Mouse (Mus musculus): ENCODE measurements around the gene Atg4d.
"Not testable (repeated sequence)": the region's sequence is repeated elsewhere in the genome, so short reads cannot be mapped to it uniquely, and the experiment has no call there.

The Atg4d gene

DNA sequence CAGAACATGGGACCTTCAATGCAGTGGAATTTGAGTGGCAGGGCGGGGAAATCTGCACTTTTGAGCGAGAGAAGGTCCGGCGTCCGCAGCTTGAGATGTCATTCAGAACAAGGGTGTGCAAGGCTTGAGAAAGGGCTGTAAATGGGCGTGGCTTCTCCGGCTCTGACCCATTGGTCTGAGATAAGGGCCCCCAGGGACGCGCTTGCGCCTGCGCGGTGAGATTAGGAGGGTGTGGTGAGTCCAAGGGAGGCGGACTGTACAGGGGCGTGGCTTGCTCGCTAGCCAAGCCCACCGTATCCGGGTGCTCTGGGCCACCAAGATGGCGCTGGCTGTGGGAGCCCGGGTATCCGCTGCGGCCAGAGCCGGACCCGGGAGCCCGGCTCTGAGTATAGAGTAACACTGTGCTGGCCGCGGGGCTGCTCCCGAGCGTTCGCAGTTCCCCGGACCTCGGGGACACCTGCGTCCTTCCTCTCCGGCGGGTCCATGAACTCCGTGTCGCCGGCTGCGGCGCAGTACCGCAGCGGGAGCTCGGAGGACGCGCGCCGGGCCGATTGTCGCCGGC, at the start of gene Atg4d:
Atg4d (plus strand) TSS at position 294 of the 562 bp plus-strand sequence.
- peak; percentile 74 to 92 for DNase-seq (ENCODE audit: low spot score in 2 of 2)

- no peak for DNase-seq (ENCODE audit: low spot score in 2 of 2)
These were observed 48.8 kb upstream of the Atg4d start for GRCm38 (mm10) chr9:21216050-21216841.

- DNase-seq (ENCODE audit: low spot score in 2 of 2): no peak
These were observed 45.3 kb upstream of the Atg4d start for GRCm38 (mm10) chr9:21219820-21220219.

GRCm38 (mm10) chr9:21220490-21221382, 44.4 kb upstream of the Atg4d start:
- peak; percentile 95 to 96 for DNase-seq (ENCODE audit: low spot score in 2 of 2)

DNA sequence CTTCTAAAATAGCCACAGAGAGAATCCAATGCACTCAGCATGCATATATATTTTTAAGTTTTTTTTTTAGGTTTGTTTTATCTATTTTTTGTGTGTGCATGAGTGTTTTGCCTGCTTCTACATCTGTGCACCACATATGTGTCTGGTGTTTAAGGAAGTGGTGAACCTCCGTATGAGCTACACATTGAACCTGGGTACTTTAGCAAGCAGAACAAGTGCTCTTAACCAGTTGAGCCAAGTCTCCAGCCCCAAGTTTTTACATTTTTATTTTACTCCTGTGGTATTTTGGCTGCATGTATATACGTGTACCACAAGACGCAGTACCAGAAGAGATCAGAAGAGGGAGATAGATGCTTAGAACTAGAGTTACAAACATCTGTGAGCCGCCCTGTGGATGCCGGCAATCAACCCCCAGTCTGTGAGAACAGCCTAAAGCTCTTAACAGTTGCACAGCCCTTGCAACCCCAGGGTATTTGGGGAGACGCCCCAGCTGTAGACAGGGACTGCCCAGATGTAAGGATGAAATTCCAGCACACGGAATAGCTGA, 43.6 kb upstream of the Atg4d start:
- no peak for DNase-seq (ENCODE audit: low spot score in 2 of 2)

- DNase-seq (ENCODE audit: low spot score in 2 of 2): not testable (repeated sequence)
These were observed 41.6 kb upstream of the Atg4d start for GRCm38 (mm10) chr9:21223490-21223889.

- no peak for DNase-seq (ENCODE audit: low spot score in 2 of 2)
These were observed 41.2 kb upstream of the Atg4d start for GRCm38 (mm10) chr9:21223906-21224305.

DNA sequence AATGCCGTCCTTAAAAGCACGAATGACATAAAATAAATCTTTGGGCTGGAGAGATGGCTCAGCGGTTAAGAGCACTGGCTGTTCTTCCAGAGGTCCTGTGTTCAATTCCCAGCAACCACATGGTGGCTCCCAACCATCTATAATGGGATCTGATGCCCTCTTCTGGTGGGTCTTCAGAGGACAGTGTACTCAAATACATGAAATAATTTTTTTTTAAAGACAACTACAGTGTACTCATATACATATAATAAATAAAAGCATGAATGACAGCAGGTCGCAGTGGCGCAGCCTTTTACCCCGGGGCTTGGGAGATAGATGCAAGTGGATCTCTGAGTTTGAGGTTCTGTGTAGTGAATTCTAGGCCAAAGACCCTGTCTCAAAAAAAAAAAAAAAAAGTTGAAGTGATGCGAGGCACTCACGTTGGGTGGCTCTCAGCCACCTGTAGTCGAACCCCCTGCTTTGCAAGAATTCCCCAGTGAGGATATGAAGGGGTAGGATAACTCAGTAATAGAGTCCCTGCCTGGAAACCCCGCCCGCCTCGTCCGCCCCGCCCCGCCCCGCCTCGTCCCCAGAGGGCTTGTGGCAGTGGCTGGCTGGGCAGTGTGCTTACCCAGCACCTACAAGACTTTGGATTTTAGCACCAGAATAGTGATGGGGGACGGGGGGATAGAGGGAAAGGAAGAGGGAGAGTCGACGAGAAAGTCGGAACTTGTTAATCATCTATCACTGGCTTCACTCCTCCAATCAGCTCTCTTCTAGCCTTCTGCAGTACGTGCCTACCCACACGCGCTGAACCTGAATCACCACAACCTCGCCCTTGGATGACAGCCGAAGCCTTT, 40.3 kb upstream of the Atg4d start:
- no peak for DNase-seq (ENCODE audit: low spot score in 2 of 2)

GRCm38 (mm10) chr9:21225415-21225758, 39.7 kb upstream of the Atg4d start:
- no peak for DNase-seq (ENCODE audit: low spot score in 2 of 2)

DNA sequence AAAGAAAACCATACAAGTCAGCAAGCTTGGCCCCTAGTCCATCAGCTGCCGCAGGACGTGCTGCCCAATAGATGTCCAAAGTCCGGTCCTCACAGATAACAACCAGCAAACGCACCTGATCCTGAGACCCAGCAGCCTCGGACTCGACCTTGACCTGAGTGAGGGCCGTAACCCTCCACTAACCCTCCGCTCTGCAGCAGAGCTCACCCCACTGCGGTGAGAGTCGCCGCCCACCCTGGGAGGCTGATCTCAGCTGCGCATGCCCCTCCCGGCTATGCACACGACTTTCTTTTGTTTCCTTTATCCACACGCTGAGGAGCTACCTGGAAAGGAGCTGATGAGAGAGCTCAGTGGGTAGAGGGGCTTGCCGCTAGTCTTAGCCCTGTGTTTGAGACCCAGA, 37.8 kb upstream of the Atg4d start:
- DNase-seq (ENCODE audit: low spot score in 2 of 2): no peak

DNA sequence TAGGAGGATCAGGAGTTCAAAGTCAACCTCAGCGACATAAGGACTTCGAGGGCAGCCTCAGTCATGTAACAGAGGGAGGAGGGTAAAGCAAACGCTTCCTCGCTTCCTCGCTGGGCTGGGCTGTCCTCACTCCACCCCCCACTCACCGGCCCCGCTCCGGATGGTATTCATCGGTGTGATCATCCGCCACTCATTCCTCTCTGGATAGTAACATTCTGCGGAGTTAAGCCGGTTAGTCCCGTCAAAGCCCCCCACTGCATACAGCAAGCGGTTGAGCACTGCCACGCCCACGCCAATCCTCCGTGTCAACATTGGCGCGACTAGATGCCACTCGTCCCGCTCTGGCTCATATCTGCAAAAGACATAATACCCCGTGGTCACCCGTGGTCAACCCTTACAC, 33.5 kb upstream of the Atg4d start:
- DNase-seq (ENCODE audit: low spot score in 2 of 2): no peak

DNA sequence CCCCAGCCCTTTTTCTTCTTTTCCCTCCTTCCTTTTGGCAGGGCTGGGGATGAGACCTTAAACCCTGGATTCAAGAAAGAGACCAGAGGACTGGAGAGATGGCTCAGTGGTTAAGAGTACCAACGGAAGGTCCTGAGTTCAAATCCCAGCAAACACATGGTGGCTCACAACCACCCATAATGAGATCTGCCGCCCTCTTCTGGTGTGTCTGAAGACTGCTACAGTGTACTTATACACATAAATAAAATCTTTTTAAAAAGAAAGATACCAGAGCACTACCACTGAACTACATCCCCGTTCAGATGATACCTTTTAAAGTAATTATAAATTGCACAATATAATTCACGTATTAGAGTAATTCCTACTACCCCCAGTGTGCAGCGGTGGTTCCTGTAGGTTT, 32.2 kb upstream of the Atg4d start:
- no peak for DNase-seq (ENCODE audit: low spot score in 2 of 2)

DNA sequence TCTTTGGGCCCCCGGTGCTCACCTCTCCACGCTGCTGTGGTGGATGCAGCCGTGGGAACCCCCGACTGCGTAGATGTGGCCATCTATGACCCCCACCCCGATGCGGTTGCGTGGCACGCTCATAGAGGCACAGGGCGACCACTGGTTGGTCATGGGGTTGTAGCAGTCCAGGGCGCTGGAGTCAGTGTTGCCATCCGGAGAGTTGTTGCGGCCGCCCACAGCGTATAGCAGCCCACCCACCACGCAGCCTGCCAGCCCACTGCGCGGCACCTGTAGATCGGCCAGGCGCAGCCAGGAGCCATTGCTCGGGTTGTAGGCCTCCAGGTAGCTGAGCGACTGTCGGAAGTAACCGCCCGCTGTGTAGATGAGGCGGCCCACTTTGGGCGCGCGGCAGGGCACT, 31.7 kb upstream of the Atg4d start:
- no peak for DNase-seq (ENCODE audit: low spot score in 2 of 2)

- no peak for DNase-seq (ENCODE audit: low spot score in 2 of 2)
These were observed 31.3 kb upstream of the Atg4d start for GRCm38 (mm10) chr9:21233805-21234204.

GRCm38 (mm10) chr9:21235341-21235740, 29.8 kb upstream of the Atg4d start:
- no peak for DNase-seq (ENCODE audit: low spot score in 2 of 2)

GRCm38 (mm10) chr9:21236991-21237367, 28.1 kb upstream of the Atg4d start:
- no peak for DNase-seq (ENCODE audit: low spot score in 2 of 2)

- no peak for DNase-seq (ENCODE audit: low spot score in 2 of 2)
These were observed 27.6 kb upstream of the Atg4d start for GRCm38 (mm10) chr9:21237368-21238003.

DNA sequence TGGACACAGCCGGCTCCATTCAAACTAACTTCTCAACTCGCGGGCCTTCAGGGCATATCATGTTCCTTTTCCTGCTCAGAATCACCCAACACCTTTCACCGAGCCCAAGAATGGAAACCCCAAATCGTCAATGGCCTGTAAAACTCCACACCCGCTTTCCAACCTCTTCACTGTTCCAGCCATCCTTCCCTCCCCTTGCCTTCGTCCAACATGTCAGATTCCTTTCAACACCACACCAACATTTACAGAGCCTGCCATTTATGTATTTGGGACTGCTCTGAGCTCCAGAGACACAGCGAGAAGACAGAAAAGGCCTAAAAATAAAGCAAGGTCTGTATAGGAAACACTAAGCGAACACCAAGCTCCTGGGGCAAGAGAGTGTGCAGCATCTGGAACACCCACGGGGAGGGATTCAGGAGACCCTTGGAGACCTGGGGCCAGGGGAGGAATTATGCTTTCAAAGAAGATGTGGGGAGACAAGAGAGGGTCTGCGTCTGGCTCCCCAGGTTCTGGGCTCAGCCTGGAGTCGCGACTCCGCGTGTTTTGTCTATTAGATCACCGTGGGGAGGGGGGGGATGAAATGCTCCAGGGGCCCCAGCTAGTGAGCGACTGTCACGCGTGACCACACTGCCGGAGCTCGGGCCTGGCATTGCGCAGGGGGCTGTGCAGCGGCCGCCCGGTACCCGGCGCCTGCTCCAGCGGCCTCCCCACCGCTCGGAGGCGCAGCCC, 26.9 kb upstream of the Atg4d start:
- DNase-seq (ENCODE audit: low spot score in 2 of 2): no peak

GRCm38 (mm10) chr9:21238733-21239464, 26.2 kb upstream of the Atg4d start, which contains the start of gene Keap1:
Gene Keap1, minus strand, starts transcription at chr9:21239361.
- DNase-seq (ENCODE audit: low spot score in 2 of 2): peak; percentile 57 to 58

DNA sequence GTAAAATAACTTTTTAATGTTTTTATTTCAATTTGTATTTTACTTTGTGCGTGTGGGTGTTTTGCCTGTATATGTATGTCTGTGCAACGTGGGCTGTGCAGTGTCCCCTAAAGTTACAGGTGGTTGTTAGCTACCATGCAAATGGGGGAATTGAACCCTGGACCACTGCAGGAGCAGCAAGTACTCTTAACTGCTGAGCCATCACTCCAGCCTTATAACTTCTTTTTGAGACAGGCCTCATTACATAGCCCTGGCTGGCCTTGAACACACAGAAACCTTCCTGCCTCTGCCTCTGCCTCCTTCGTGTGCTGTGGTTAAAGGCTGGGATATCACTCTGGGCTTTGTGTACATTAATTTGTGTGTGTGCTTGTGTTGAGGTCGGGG, 25.6 kb upstream of the Atg4d start:
- no peak for DNase-seq (ENCODE audit: low spot score in 2 of 2)
